Mouse (Mus musculus) CH12.LX (cell line): ENCODE results near the gene Ddx23. TPM values are rescaled to one million over a fixed set of nuclear protein-coding genes. Genes with fewer than 3 reads are reported as not detected.
A peak's percentile ranks its signal among the peaks of the same experiment; 100 is the strongest.

Experiments
- DNase-seq: peaks from one replicate; pipeline ENCODE4 v3.0.0-alpha.2; 2013; ENCODE audit errors: extremely low read depth
- H3K27ac ChIP-seq: 2 replicates; pipeline ENCODE4 v1.5.1; 2012; ENCODE audit warnings: low read depth, mild to moderate bottlenecking, control low read depth, moderate library complexity; ENCODE audit not compliant: insufficient read depth
- H3K27me3 ChIP-seq: replicated peaks from 2 replicates; pipeline ENCODE3; 2012; ENCODE audit warnings: inconsistent platforms
- H3K36me3 ChIP-seq, 2 experiments: replicated peaks in 1 of 2; 2 replicates each; pipeline versions ENCODE3 to v1.6.1; 2012; ENCODE audit warnings: inconsistent platforms in 1 of 2, low read length in 1 of 2, mild to moderate bottlenecking in 1 of 2, mixed read lengths in 1 of 2, moderate library complexity in 1 of 2; ENCODE audit not compliant: control insufficient read depth in 1 of 2, insufficient read depth in 1 of 2
- H3K4me1 ChIP-seq, 2 experiments: 2 replicates each; pipeline ENCODE4 v1.6.1; 2012; ENCODE audit warnings: inconsistent platforms in 1 of 2, moderate library complexity in 1 of 2; ENCODE audit not compliant: insufficient read depth in 2 of 2, control insufficient read depth in 1 of 2
- H3K4me2 ChIP-seq: 2 replicates; pipeline ENCODE4 v1.6.1; 2012; ENCODE audit warnings: low read depth, mild to moderate bottlenecking, control low read depth; ENCODE audit not compliant: poor library complexity, insufficient read depth, severe bottlenecking
- H3K4me3 ChIP-seq, 3 experiments: fragments of 150-350 bp in 1 of 3; sonication (generic) in 1 of 3; replicated peaks in 1 of 3; 2 replicates each; pipeline versions ENCODE3 to v1.5.1; 2011 to 2012; ENCODE audit warnings: low read depth in 2 of 3, low read length in 2 of 3, mild to moderate bottlenecking in 2 of 3, moderate library complexity in 2 of 3, control low read depth in 1 of 3, improper control_type of control experiment in 1 of 3, inconsistent platforms in 1 of 3, mixed read lengths in 1 of 3; ENCODE audit not compliant: poor library complexity in 1 of 3
- H3K79me2 ChIP-seq: replicated peaks from 2 replicates; pipeline ENCODE4 v1.6.1; 2012; ENCODE audit warnings: mild to moderate bottlenecking, moderate library complexity; ENCODE audit not compliant: control insufficient read depth, poor library complexity, insufficient read depth, severe bottlenecking; ENCODE audit errors: extremely low read depth
- H3K9ac ChIP-seq: 2 replicates; pipeline ENCODE4 v1.6.1; 2012; ENCODE audit warnings: low read depth, mild to moderate bottlenecking, control low read depth, moderate library complexity; ENCODE audit not compliant: insufficient read depth
- H3K9me3 ChIP-seq: replicated peaks from 2 replicates; pipeline ENCODE3; 2012; ENCODE audit warnings: low read length, inconsistent platforms, mixed read lengths
- BHLHE40 ChIP-seq: IDR thresholded peaks from 2 replicates; pipeline ENCODE4 v1.6.1; 2011; ENCODE audit warnings: mild to moderate bottlenecking, low read depth, low read length, improper control_type of control experiment
- CHD1 ChIP-seq: IDR thresholded peaks from 2 replicates; pipeline ENCODE4 v1.6.1; 2012; ENCODE audit warnings: low read depth, low read length, improper control_type of control experiment, inconsistent platforms
- CHD2 ChIP-seq: IDR thresholded peaks from 2 replicates; pipeline ENCODE4 v1.6.1; 2011; ENCODE audit warnings: low read length, improper control_type of control experiment
- ELF1 ChIP-seq: IDR thresholded peaks from 2 replicates; pipeline ENCODE4 v1.6.1; 2014; ENCODE audit warnings: low read depth, mild to moderate bottlenecking, inconsistent platforms, low read length, improper control_type of control experiment
- EP300 ChIP-seq: IDR thresholded peaks from 2 replicates; pipeline ENCODE4 v1.6.1; 2011; ENCODE audit warnings: low read length, improper control_type of control experiment
- HCFC1 ChIP-seq: IDR thresholded peaks from 2 replicates; pipeline ENCODE4 v1.6.1; 2012; ENCODE audit warnings: low read depth, mild to moderate bottlenecking, inconsistent platforms, low read length, improper control_type of control experiment
- IRF4 ChIP-seq: IDR thresholded peaks from 2 replicates; pipeline ENCODE4 v1.6.1; 2014; ENCODE audit warnings: low read depth, mild to moderate bottlenecking, inconsistent platforms, low read length, improper control_type of control experiment
- KAT2A ChIP-seq: IDR thresholded peaks from 2 replicates; pipeline ENCODE4 v1.6.1; 2012; ENCODE audit warnings: low read length, improper control_type of control experiment, inconsistent platforms; ENCODE audit not compliant: insufficient replicate concordance
- MAFK ChIP-seq: IDR thresholded peaks from 2 replicates; pipeline ENCODE4 v1.6.1; 2011; ENCODE audit warnings: low read length, improper control_type of control experiment; ENCODE audit not compliant: insufficient replicate concordance
- MAX ChIP-seq: IDR thresholded peaks from 2 replicates; pipeline ENCODE4 v1.6.1; 2011; ENCODE audit warnings: low read length, improper control_type of control experiment
- MXI1 ChIP-seq: IDR thresholded peaks from 2 replicates; pipeline ENCODE4 v1.6.1; 2011; ENCODE audit warnings: mild to moderate bottlenecking, low read depth, low read length, improper control_type of control experiment
- POLR2A ChIP-seq: IDR thresholded peaks from 2 replicates; pipeline ENCODE4 v1.6.1; 2011; ENCODE audit warnings: low read depth, mild to moderate bottlenecking, improper control_type of control experiment, low read length
- POLR2AphosphoS2 ChIP-seq: IDR thresholded peaks from 2 replicates; pipeline ENCODE4 v1.6.1; 2011; ENCODE audit warnings: low read depth, low read length, improper control_type of control experiment
- UBTF ChIP-seq: IDR thresholded peaks from 2 replicates; pipeline ENCODE4 v1.6.1; 2012; ENCODE audit warnings: low read depth, mild to moderate bottlenecking, inconsistent platforms, low read length, improper control_type of control experiment, moderate library complexity
- ZMIZ1 ChIP-seq: IDR thresholded peaks from 2 replicates; pipeline ENCODE4 v1.6.1; 2012; ENCODE audit warnings: low read depth, mild to moderate bottlenecking, inconsistent platforms, low read length, improper control_type of control experiment
- dilution Hi-C: fragments of 300-500 bp; cut with MboI; formaldehyde crosslinking; loops from 2 replicates; pipeline ENCODE4 v1.14.3; 2020; ENCODE audit warnings: low sequenced_read_pairs; ENCODE audit not compliant: extremely low pct_unique_long_range_greater_than_20kb, extremely low pct_ligation_motif_present
- in situ Hi-C: fragments of 300-500 bp; cut with MboI; formaldehyde crosslinking; loops from 3 replicates; pipeline ENCODE4 v1.14.3; 2019; ENCODE audit warnings: low sequenced_read_pairs, low pct_ligation_motif_present, low pct_unique_long_range_greater_than_20kb, mixed read lengths
- polyA plus RNA-seq: library from polyadenylated mRNA; unstranded; fragments of >175 nt; gene quantifications from 2 replicates; pipeline ENCODE4 v1.2.1, GENCODE M21; 2012; ENCODE audit warnings: low read depth; ENCODE audit not compliant: insufficient read length
- total RNA-seq, 2 experiments: library from RNA; depleted of rRNA; stranded (reverse); fragments of 300-350 nt in 1 of 2; fragments of >200 nt in 1 of 2; gene quantifications; 2 replicates each; pipeline ENCODE4 v1.2.3; 2012 to 2014

Ddx23 gene
- total and polyA plus RNA-seq, 3 experiments = 58.5 to 148 (median 103) TPM

GRCm38 (mm10) chr15:98633822-98634470 is 28.7 kb downstream of the Ddx23 start:
- H3K9ac ChIP-seq = peak overlapping the region; percentile 46; the same call in 1 of the 2 replicates
- peak overlapping the region; percentile 94 for H3K4me2 ChIP-seq
- no peaks in the 10 kb centered on the region for H3K36me3 ChIP-seq
- H3K27me3 ChIP-seq = peaks cover 89% of the 10 kb centered on the region
- dilution Hi-C loops (no loop called here), in situ Hi-C loops (loop anchor here (5.0 kb wide), 1 partner anchor 67 kb away; no protein-coding TSS in a partner anchor)
- TF ChIP-seq POLR2A (no peak), EP300 (0 out of 2 replicates have a peak, but pooled peaks have one; percentile 14), UBTF (peak; percentile 67; the same call in 1 of the 2 replicates)
- H3K4me1 ChIP-seq = peaks cover 12 to 45% of the 10 kb centered on the region in 2 experiments
- DNase-seq = no peak
- H3K4me3 ChIP-seq = peak overlapping the region; percentile 50 to 54 (median 51)
- no peaks in the 10 kb centered on the region for H3K9me3 ChIP-seq
- no peaks in the 10 kb centered on the region for H3K79me2 ChIP-seq
- H3K27ac ChIP-seq = no peak overlapping the region

GRCm38 (mm10) chr15:98632921-98633320 is 29.8 kb downstream of the Ddx23 start:
- Histone ChIP-seq H3K27me3 (peaks cover 96% of the 10 kb centered on the region), H3K4me1 (peaks cover 12 to 45% of the 10 kb centered on the region in 2 experiments), H3K4me3 (no peak overlapping the region), H3K27ac (no peak overlapping the region), H3K9me3 (no peaks in the 10 kb centered on the region), H3K9ac (no peak overlapping the region), H3K4me2 (no peak overlapping the region), H3K79me2 (no peaks in the 10 kb centered on the region)
- in situ Hi-C loops (loop anchor here (5.0 kb wide), 1 partner anchor 66 kb away; no protein-coding TSS in a partner anchor), dilution Hi-C loops (no loop called here)
- peak; percentile 70 for DNase-seq
- TF ChIP-seq BHLHE40 = no peak
- TF ChIP-seq MXI1 = 0 out of 2 replicates have a peak, but pooled peaks have one; percentile 47
- peak; percentile 13; the same call in 1 of the 2 replicates for TF ChIP-seq IRF4
- TF ChIP-seq, all 38 proteins: peak for 2
- H3K36me3 ChIP-seq = no peaks in the 10 kb centered on the region

GRCm38 (mm10) chr15:98632107-98632744 is 30.5 kb downstream of the Ddx23 start:
- Histone ChIP-seq H3K27me3 (peaks cover 96% of the 10 kb centered on the region), H3K36me3 (no peaks in the 10 kb centered on the region), H3K4me3 (no peak overlapping the region), H3K79me2 (no peaks in the 10 kb centered on the region)
- in situ Hi-C loops = loop anchor here (5.0 kb wide), 1 partner anchor 65 kb away; no protein-coding TSS in a partner anchor
- TF ChIP-seq POLR2AphosphoS2 (no peak), ELF1 (no peak), MAX (no peak), KAT2A (no peak), MAFK (no peak), CHD2 (no peak), EP300 (no peak), CHD1 (no peak), ZMIZ1 (no peak), HCFC1 (no peak)
- TF ChIP-seq, all 38 proteins: peak for 0
- H3K9me3 ChIP-seq = peaks cover 1% of the 10 kb centered on the region
- DNase-seq = no peak
- peaks cover 12 to 45% of the 10 kb centered on the region in 2 experiments for H3K4me1 ChIP-seq
- H3K27ac ChIP-seq = no peak overlapping the region
- H3K4me2 ChIP-seq = 0 out of 2 replicates have a peak overlapping the region, but pooled peaks have one; percentile 8
- dilution Hi-C loops = no loop called here
- no peak overlapping the region for H3K9ac ChIP-seq
